Mouse (Mus musculus): ENCODE measurements at regions not wholly inside any gene's neighbourhood (a gene's known extent, or its start where the extent isn't known, plus 50 kb on each side); places are given as distances from the start of the nearest gene placed in this dataset.

GRCm38 (mm10) chr7:79201246-79201645 lies 52.4 kb upstream of the Mfge8 start:
- DNase-seq = no peak

- no peak for DNase-seq
These were observed 53.5 kb upstream of the Mfge8 start for GRCm38 (mm10) chr7:79202336-79202735.

GRCm38 (mm10) chr7:79203481-79203880 lies 54.6 kb upstream of the Mfge8 start:
- DNase-seq = no peak

- no peak for DNase-seq
These were observed 58.3 kb upstream of the Mfge8 start for GRCm38 (mm10) chr7:79207140-79207539.

GRCm38 (mm10) chr7:79210376-79211215 lies 61.7 kb upstream of the Mfge8 start:
- DNase-seq = no peak

GRCm38 (mm10) chr7:79211287-79211976 lies 61.6 kb upstream of the Abhd2 start:
- peak; percentile 19 for DNase-seq

GRCm38 (mm10) chr7:79212231-79212630 lies 60.8 kb upstream of the Abhd2 start:
- DNase-seq = no peak

- DNase-seq = no peak
These were observed 58.0 kb upstream of the Abhd2 start for GRCm38 (mm10) chr7:79215001-79215400.

- no peak for DNase-seq
These were observed 55.8 kb upstream of the Abhd2 start for GRCm38 (mm10) chr7:79217232-79217631.

- no peak for DNase-seq
These were observed 50.2 kb upstream of the Abhd2 start for GRCm38 (mm10) chr7:79222626-79223335.
